Mouse (Mus musculus) forebrain, embryonic 10.5 days (tissue): Measurements from ENCODE around the gene Chst10. TPM values are rescaled to one million over a fixed set of nuclear protein-coding genes. Genes with fewer than 3 reads are reported as not detected.

Source experiments
- DNase-seq: peaks from one replicate; pipeline ENCODE4 v3.0.0-alpha.2; 2017; ENCODE audit warnings: low spot score; ENCODE audit errors: extremely low spot score
- H3K27ac ChIP-seq: fragments of 300-500 bp; sonication (generic); 2 replicates; pipeline ENCODE4 v1.5.1; 2016; ENCODE audit warnings: mild to moderate bottlenecking
- H3K27me3 ChIP-seq: fragments of 300-500 bp; sonication (generic); 2 replicates; pipeline ENCODE4 v1.6.1; 2016; ENCODE audit warnings: mild to moderate bottlenecking; ENCODE audit not compliant: poor library complexity, severe bottlenecking
- H3K36me3 ChIP-seq: fragments of 300-500 bp; sonication (generic); replicated peaks from 2 replicates; pipeline ENCODE4 v1.6.1; 2016; ENCODE audit warnings: mild to moderate bottlenecking, moderate library complexity
- H3K4me1 ChIP-seq: fragments of 300-500 bp; sonication (generic); 2 replicates; pipeline ENCODE4 v1.6.1; 2016
- H3K4me3 ChIP-seq: fragments of 300-500 bp; sonication (generic); 2 replicates; pipeline ENCODE4 v1.5.1; 2016; ENCODE audit warnings: mild to moderate bottlenecking, moderate library complexity
- H3K9me3 ChIP-seq: fragments of 300-500 bp; sonication (generic); 2 replicates; pipeline ENCODE4 v1.6.1; 2016; ENCODE audit warnings: mild to moderate bottlenecking, moderate library complexity
- WGBS: fragments of 180-500 bp; shearing (Covaris S2); methylation state at CpG from one replicate; pipeline ENCODE4 v1.1.7; 2016; 5-methylcytosine and 5-hydroxymethylcytosine counted together
- polyA plus RNA-seq: library from polyadenylated mRNA; unstranded; fragments of >200 nt; fragmentation: Nextera tagmentation; extraction: Ambion mirVana; gene quantifications from 2 replicates; pipeline ENCODE4 v1.2.1, GENCODE M21; 2016

Chst10 gene
- polyA plus RNA-seq, 1 experiment from 2014 or later, result 12.4 TPM

- no peak overlapping the region for H3K27ac ChIP-seq
- no peaks in the 10 kb centered on the region for H3K27me3 ChIP-seq
- H3K36me3 ChIP-seq, result peaks cover 13% of the 10 kb centered on the region
- no peak for DNase-seq
- no peaks in the 10 kb centered on the region for H3K9me3 ChIP-seq
- no peaks in the 10 kb centered on the region for H3K4me1 ChIP-seq
- 89% methylated on average over 9 of the region's 9 CpGs for WGBS
- H3K4me3 ChIP-seq, result no peak overlapping the region
These were observed 37.0 kb downstream of the Chst10 start for GRCm38 (mm10) chr1:38860867-38861524.

GRCm38 (mm10) chr1:38860207-38860606 lies 37.8 kb downstream of the Chst10 start:
- H3K27me3 ChIP-seq, result no peaks in the 10 kb centered on the region; the same call in 1 of the 2 replicates
- H3K4me3 ChIP-seq, result no peak overlapping the region
- 88% methylated on average over 5 of the region's 5 CpGs for WGBS
- no peak overlapping the region for H3K27ac ChIP-seq
- no peaks in the 10 kb centered on the region for H3K4me1 ChIP-seq
- no peaks in the 10 kb centered on the region for H3K9me3 ChIP-seq
- no peak for DNase-seq
- peaks cover 8% of the 10 kb centered on the region for H3K36me3 ChIP-seq

DNA sequence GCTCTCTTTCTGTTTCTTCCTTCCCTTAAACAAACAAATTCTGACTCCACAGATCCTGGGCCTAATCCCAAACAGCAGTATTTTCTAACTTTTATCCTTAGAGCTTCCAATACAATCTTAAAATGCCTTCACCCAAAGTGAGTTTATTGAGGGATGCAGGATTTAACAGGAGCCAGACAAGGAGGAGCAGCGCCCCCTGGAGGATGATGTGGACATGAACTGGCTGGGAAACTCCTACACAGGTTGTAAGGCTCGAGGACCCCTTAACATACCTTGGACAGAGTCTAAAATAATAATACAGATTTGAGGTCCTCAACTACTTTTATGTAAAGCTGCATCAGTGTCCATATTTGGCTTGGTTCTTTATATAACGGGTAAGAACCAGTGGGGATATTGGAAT lies 41.8 kb downstream of the Chst10 start:
- Histone ChIP-seq H3K27me3 (no peaks in the 10 kb centered on the region; the same call in 1 of the 2 replicates), H3K9me3 (no peaks in the 10 kb centered on the region), H3K4me3 (no peak overlapping the region), H3K27ac (no peak overlapping the region), H3K4me1 (no peaks in the 10 kb centered on the region), H3K36me3 (no peaks in the 10 kb centered on the region)
- WGBS, result 18% methylated on average over 3 of the region's 3 CpGs
- peak; percentile 74 for DNase-seq

- H3K27ac ChIP-seq, result no peak overlapping the region
- WGBS, result 69% methylated on average over 2 of the region's 2 CpGs
- no peaks in the 10 kb centered on the region; the same call in 1 of the 2 replicates for H3K27me3 ChIP-seq
- H3K36me3 ChIP-seq, result no peaks in the 10 kb centered on the region
- no peak for DNase-seq
- H3K9me3 ChIP-seq, result no peaks in the 10 kb centered on the region
- peaks cover 22% of the 10 kb centered on the region for H3K4me1 ChIP-seq
- H3K4me3 ChIP-seq, result no peak overlapping the region
These were observed 45.7 kb downstream of the Chst10 start for GRCm38 (mm10) chr1:38852250-38852649.

DNA sequence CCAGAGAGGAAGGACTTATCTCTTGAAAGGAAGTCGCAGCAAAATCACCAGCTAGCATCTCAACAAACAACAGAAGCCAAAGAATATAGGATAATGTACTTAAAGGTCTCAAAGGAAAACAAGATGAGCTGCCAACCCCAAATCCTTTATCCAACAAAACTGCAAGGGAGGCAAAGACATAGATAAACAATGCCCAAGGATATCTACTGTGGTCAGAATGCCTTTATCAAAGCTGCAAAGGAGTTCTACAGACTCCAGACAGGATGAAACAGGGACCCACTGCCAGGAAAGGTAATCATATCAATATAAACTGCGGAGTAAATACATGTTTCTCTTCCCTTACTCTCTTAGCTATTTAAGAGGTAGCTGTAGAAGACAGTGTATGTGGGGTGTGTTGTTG lies 47.3 kb downstream of the Chst10 start:
- no peaks in the 10 kb centered on the region for H3K36me3 ChIP-seq
- H3K4me3 ChIP-seq, result no peak overlapping the region
- DNase-seq, result no peak
- H3K9me3 ChIP-seq, result no peaks in the 10 kb centered on the region
- 91% methylated on average over 2 of the region's 2 CpGs for WGBS
- no peak overlapping the region for H3K27ac ChIP-seq
- H3K4me1 ChIP-seq, result peaks cover 34% of the 10 kb centered on the region
- H3K27me3 ChIP-seq, result peaks cover 7% of the 10 kb centered on the region

DNA sequence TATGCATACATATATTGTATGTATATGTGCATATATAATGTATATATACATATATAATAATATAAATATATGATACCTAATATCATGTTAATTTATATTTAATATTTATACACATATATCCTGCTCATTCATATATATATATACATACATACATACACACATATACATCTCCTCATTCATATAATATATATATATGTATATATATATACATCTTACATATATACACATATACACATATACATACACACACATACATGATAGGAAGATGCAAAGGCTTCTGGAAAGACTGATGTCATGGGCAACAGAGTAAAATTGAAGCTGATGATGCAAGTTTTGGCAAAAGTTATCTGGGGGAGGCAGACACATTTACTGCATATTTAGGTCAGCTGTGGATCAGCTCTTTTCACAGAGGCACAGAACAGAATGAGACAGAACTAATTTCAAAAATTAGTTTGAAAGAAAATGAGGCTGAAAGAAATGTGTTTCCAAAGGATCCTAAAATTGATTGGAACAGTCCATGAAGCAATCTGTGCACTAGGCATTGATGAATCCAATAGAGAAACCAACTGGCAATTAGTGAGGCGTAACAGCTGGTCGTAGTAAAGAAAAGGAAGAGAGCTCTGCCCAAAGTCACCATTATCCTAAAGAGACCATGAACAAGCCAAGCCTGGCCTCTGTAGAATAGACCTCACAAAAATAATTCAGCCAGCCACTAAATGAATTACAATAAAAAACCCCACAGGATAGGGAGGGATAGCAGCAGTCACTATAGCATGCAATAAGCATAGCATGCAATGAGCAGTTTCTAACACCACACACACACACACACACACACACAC lies 49.3 kb downstream of the Chst10 start:
- Histone ChIP-seq H3K4me3 (no peak overlapping the region), H3K27ac (peak overlapping the region; percentile 2; the same call in 1 of the 2 replicates), H3K36me3 (no peaks in the 10 kb centered on the region), H3K27me3 (peaks cover 7% of the 10 kb centered on the region; the same call in 1 of the 2 replicates), H3K4me1 (peaks cover 34% of the 10 kb centered on the region), H3K9me3 (no peaks in the 10 kb centered on the region)
- no peak for DNase-seq
- WGBS, result 53% methylated on average over 2 of the region's 2 CpGs

DNA sequence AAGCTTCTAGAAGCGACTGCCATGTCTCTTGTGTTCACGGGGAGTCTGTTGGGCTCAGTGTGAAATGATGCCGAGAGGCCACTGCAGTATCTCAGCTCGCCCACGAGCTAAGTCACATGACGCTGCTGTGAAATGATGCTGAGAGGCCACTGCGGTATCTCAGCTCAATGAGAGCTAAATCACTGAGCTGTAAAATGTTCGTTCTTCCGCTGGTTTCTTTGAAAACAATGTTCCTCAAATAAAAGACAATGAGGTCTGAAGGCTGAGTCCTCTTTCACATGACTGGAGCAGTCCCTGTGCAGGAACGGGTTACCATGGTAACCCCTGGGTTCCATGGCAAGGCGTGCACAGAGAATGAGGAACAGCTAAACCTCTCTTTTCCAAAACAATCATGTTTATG lies 50.0 kb downstream of the Chst10 start:
- WGBS, result 33% methylated on average over 11 of the region's 11 CpGs
- peak overlapping the region; percentile 34 for H3K4me3 ChIP-seq
- peak; percentile 46 for DNase-seq
- peak overlapping the region; percentile 76 for H3K27ac ChIP-seq
- H3K36me3 ChIP-seq, result no peaks in the 10 kb centered on the region
- peaks cover 39% of the 10 kb centered on the region for H3K4me1 ChIP-seq
- H3K27me3 ChIP-seq, result peaks cover 7% of the 10 kb centered on the region; the same call in 1 of the 2 replicates
- no peaks in the 10 kb centered on the region for H3K9me3 ChIP-seq

DNA sequence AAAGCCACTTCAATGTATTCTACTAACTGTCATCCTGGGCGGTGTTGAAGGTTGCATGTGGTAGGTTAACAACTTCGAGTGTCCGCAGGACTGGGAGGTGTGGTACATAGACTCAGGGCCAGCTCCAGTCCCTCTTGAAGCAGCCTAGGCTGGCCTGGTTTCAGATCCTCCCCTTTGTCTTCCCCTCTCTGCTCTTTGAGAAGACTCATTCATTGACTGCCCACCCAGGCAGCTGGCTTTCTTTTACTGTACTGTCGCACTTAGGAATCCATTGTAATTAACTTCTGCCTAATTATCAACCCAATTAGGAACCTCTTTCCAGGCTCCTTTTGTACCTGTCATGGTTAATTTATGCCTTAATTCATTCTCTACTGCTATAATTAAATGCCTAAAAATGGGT lies 54.7 kb downstream of the Chst10 start:
- H3K27me3 ChIP-seq, result peaks cover 16% of the 10 kb centered on the region
- no peak overlapping the region for H3K27ac ChIP-seq
- H3K9me3 ChIP-seq, result no peaks in the 10 kb centered on the region
- WGBS, result 57% methylated on average over 4 of the region's 4 CpGs
- no peaks in the 10 kb centered on the region for H3K36me3 ChIP-seq
- DNase-seq, result no peak
- H3K4me1 ChIP-seq, result peaks cover 33% of the 10 kb centered on the region
- H3K4me3 ChIP-seq, result no peak overlapping the region

GRCm38 (mm10) chr1:38842861-38843260 lies 55.1 kb downstream of the Chst10 start:
- no peaks in the 10 kb centered on the region for H3K9me3 ChIP-seq
- peaks cover 29% of the 10 kb centered on the region for H3K4me1 ChIP-seq
- H3K36me3 ChIP-seq, result no peaks in the 10 kb centered on the region
- no peak for DNase-seq
- H3K27ac ChIP-seq, result no peak overlapping the region
- peaks cover 20% of the 10 kb centered on the region for H3K27me3 ChIP-seq
- WGBS, result 69% methylated on average over 1 of the region's 1 CpGs
- H3K4me3 ChIP-seq, result no peak overlapping the region

- no peak overlapping the region for H3K4me3 ChIP-seq
- peaks cover 31% of the 10 kb centered on the region for H3K4me1 ChIP-seq
- 65% methylated on average over 1 of the region's 1 CpGs for WGBS
- no peak overlapping the region for H3K27ac ChIP-seq
- no peaks in the 10 kb centered on the region for H3K36me3 ChIP-seq
- DNase-seq, result no peak
- H3K9me3 ChIP-seq, result no peaks in the 10 kb centered on the region
- peaks cover 42% of the 10 kb centered on the region for H3K27me3 ChIP-seq
These were observed 58.0 kb downstream of the Chst10 start for GRCm38 (mm10) chr1:38839944-38840343.

GRCm38 (mm10) chr1:38836477-38836872 lies 61.5 kb downstream of the Chst10 start, which contains the start of gene Lonrf2:
Lonrf2 (minus strand) TSS chr1:38836711.
- Histone ChIP-seq H3K27me3 (peaks cover 51% of the 10 kb centered on the region), H3K4me3 (peak within 1 kb of the TSS; percentile 79), H3K4me1 (peaks cover 20% of the 10 kb centered on the region), H3K27ac (peak within 1 kb of the TSS; percentile 90), H3K9me3 (no peaks in the 10 kb centered on the region; the same call in 1 of the 2 replicates), H3K36me3 (peaks cover 15% of the 10 kb centered on the region)
- DNase-seq, result peak; percentile 45
- WGBS, result under 1% methylated on average over 47 of the region's 47 CpGs

DNA sequence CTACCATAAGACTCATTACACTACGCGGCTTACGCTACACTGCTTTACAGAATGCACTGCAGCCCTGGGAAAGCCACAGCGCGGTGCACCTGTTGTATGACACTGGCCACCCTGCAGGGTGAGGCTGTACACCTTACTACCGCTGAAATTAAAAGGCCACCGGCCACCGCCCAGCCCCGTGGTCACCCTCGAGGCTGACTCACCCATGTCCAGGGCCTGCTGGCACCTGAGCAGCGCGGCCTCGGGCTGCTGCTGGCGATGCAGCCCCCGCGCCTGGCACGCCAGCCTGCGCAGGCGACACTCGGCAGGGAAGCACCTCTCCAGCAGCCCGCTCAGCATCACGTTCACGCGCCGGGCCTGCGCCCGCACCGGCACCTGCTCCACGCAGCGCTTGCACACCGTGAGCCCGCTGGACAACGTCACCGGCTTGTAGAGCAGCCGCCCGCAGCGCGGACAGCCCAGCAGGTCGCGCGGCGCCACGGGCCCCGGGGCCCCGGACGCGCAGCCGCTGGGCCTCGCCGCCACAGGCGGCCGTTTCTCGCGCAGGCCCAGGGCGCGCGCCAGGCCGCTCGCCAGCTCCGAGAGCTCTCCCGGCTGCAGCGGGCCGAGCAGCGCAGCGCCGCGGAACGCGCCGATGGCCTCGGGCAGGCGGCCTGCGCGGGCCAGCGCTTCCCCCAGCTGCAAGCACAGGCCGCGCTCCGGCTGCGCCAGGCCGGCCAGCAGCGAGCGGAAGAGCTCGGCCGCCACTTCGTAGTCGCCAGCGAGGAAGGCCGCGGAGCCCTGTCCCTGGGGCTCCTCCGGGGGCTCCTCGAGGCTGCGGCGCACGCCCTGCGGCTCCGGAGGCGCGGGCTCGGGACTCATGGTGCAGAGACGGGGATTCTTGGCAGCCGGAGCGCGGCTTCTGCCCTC lies 62.1 kb downstream of the Chst10 start:
- peak overlapping the region; percentile 90 for H3K27ac ChIP-seq
- peak; percentile 48 for DNase-seq
- WGBS, result 2% methylated on average over 103 of the region's 103 CpGs
- no peaks in the 10 kb centered on the region; the same call in 1 of the 2 replicates for H3K9me3 ChIP-seq
- peak overlapping the region; percentile 79 for H3K4me3 ChIP-seq
- peaks cover 15% of the 10 kb centered on the region for H3K36me3 ChIP-seq
- peaks cover 20% of the 10 kb centered on the region for H3K4me1 ChIP-seq
- peaks cover 51% of the 10 kb centered on the region for H3K27me3 ChIP-seq
